Mouse (Mus musculus): Measurements from ENCODE around the gene Ctsh.
A peak's percentile ranks its signal among the peaks of the same experiment; 100 is the strongest.

Ctsh gene

GRCm38 (mm10) chr9:90113151-90113550, 59.2 kb downstream of the Ctsh start:
- peak; percentile 58 for DNase-seq (ENCODE audit: low spot score)

- DNase-seq (ENCODE audit: low spot score): peak; percentile 87
Measured at GRCm38 (mm10) chr9:90113651-90114566, 60.0 kb downstream of the Ctsh start.

- DNase-seq (ENCODE audit: low spot score): peak; percentile 94
Measured at GRCm38 (mm10) chr9:90114567-90115307, 60.8 kb downstream of the Ctsh start, which contains the start of gene Morf4l1. Gene Morf4l1, minus strand, starts transcription at chr9:90114774.

- DNase-seq (ENCODE audit: low spot score): no peak
Measured at GRCm38 (mm10) chr9:90115308-90115700, 61.4 kb downstream of the Ctsh start.

- no peak for DNase-seq (ENCODE audit: low spot score)
Measured at GRCm38 (mm10) chr9:90117234-90117633, 63.3 kb downstream of the Ctsh start.

GRCm38 (mm10) chr9:90122246-90122740, 68.3 kb downstream of the Ctsh start:
- no peak for DNase-seq (ENCODE audit: low spot score)

GRCm38 (mm10) chr9:90124156-90124872, 70.4 kb downstream of the Ctsh start:
- DNase-seq (ENCODE audit: low spot score): no peak

- no peak for DNase-seq (ENCODE audit: low spot score)
Measured at GRCm38 (mm10) chr9:90124873-90125245, 70.9 kb downstream of the Ctsh start.
